Mouse (Mus musculus) liver, embryonic 14.5 days (tissue): ENCODE results near the gene Olfr198. TPM values are rescaled to one million over a fixed set of nuclear protein-coding genes. Genes with fewer than 3 reads are reported as not detected.
"Not testable (repeated sequence)": the region's sequence is repeated elsewhere in the genome, so short reads cannot be mapped to it uniquely, and the experiment has no call there.

Experiments
- ATAC-seq: fragments of 200-750 bp; cut with Nextera tagmentation; 2 replicates; pipeline ENCODE4 v1.8.0; 2017; ENCODE audit warnings: moderate number of reproducible peaks, mild to moderate bottlenecking, moderate library complexity; ENCODE audit not compliant: insufficient read depth
- DNase-seq, 3 experiments: peaks; one replicate each; pipeline ENCODE4 v3.0.0-alpha.2; 2012 to 2013; ENCODE audit warnings: low read depth in 3 of 3, low spot score in 3 of 3
- H3K27ac ChIP-seq: fragments of 300-500 bp; sonication (generic); 2 replicates; pipeline ENCODE4 v1.5.1; 2014; ENCODE audit warnings: moderate library complexity, mild to moderate bottlenecking, control low read depth, inconsistent platforms
- H3K27me3 ChIP-seq: fragments of 300-500 bp; sonication (generic); 2 replicates; pipeline ENCODE4 v1.6.1; 2014; ENCODE audit warnings: mild to moderate bottlenecking, low read length, moderate library complexity; ENCODE audit not compliant: control insufficient read depth, insufficient read depth
- H3K36me3 ChIP-seq: fragments of 300-500 bp; sonication (generic); replicated peaks from 2 replicates; pipeline ENCODE4 v1.6.1; 2014; ENCODE audit warnings: low read depth; ENCODE audit not compliant: control insufficient read depth, insufficient read depth
- H3K4me1 ChIP-seq, 2 experiments: fragments of 200-500 bp in 1 of 2; fragments of 300-500 bp in 1 of 2; sonication (generic) in 1 of 2; replicated peaks; 2 replicates each; pipeline ENCODE4 v1.6.1; 2012 to 2014; ENCODE audit warnings: antibody characterized with exemption in 1 of 2, inconsistent platforms in 1 of 2, low read length in 1 of 2; ENCODE audit not compliant: control insufficient read depth in 2 of 2, insufficient read depth in 2 of 2
- H3K4me2 ChIP-seq: fragments of 300-500 bp; sonication (generic); 2 replicates; pipeline ENCODE4 v1.6.1; 2014; ENCODE audit warnings: low read depth, mild to moderate bottlenecking, control low read depth, moderate library complexity
- H3K4me3 ChIP-seq, 2 experiments: fragments of 200-500 bp in 1 of 2; fragments of 300-500 bp in 1 of 2; sonication (generic) in 1 of 2; 2 replicates each; pipeline ENCODE4 v1.5.1; 2012 to 2014; ENCODE audit warnings: low read depth in 2 of 2, low read length in 2 of 2, mild to moderate bottlenecking in 2 of 2, control low read depth in 1 of 2, inconsistent platforms in 1 of 2, moderate library complexity in 1 of 2; ENCODE audit not compliant: insufficient read depth in 1 of 2
- H3K9ac ChIP-seq: fragments of 300-500 bp; sonication (generic); replicated peaks from 2 replicates; pipeline ENCODE4 v1.6.1; 2014; ENCODE audit warnings: mild to moderate bottlenecking, control low read depth, moderate library complexity
- H3K9me3 ChIP-seq: fragments of 300-500 bp; sonication (generic); 2 replicates; pipeline ENCODE4 v1.6.1; 2016; ENCODE audit warnings: low read length, mixed read lengths; ENCODE audit not compliant: control insufficient read depth
- CTCF ChIP-seq: IDR thresholded peaks from 2 replicates; pipeline ENCODE4 v1.5.1; 2016; ENCODE audit warnings: antibody characterized with exemption, low read depth, control low read depth
- EP300 ChIP-seq: IDR thresholded peaks from 2 replicates; pipeline ENCODE4 v1.6.1; 2016; ENCODE audit warnings: antibody characterized with exemption, low read depth
- WGBS: fragments of 180-500 bp; shearing (Covaris S2); extraction: QIAGEN DNeasy Blood & Tissue Kit; methylation state at CpG from one replicate; pipeline ENCODE4 v1.1.7; 2014; ENCODE audit not compliant: insufficient replicate concordance; 5-methylcytosine and 5-hydroxymethylcytosine counted together
- polyA plus RNA-seq, 2 experiments: library from polyadenylated mRNA; depleted of rRNA in 1 of 2; stranded (reverse) in 1 of 2; unstranded in 1 of 2; fragments of >200 nt; fragmentation: Nextera tagmentation in 1 of 2; extraction: Ambion mirVana in 1 of 2; gene quantifications; 2 replicates each; pipeline versions ENCODE4 v1.2.1 to v1.2.3; 2012 to 2014

Olfr198 gene
- polyA plus RNA-seq (2012; rRNA removed): not detected in 2 replicates
- polyA plus RNA-seq (2014; fragmentation: Nextera tagmentation; extraction: Ambion mirVana): not detected in 2 replicates

DNA sequence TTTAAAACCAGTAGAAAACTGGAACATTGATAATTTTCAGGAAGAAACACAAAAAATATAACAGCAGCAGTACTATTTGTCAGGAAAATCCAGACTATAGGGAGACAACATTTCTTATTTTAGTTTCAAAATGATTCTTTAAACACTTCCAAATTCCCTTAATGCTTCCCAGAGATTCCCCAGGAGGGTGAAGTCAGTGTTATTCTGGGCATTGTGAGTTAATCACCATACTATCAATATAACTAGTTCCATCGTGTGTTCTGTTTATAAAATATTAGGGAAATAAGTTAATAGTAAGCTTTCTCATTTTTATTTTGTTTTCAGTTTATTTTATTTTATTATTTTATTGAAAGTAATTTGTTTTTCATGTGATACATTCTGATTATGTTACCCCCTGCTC, at the start of gene Olfr198:
TSS of gene Olfr198 (minus strand) at position 101 of the 400 bp plus-strand sequence.
- not testable (repeated sequence) for ATAC-seq, H3K27me3 ChIP-seq, DNase-seq, H3K9me3 ChIP-seq, H3K9ac ChIP-seq, H3K36me3 ChIP-seq, H3K4me3 ChIP-seq, H3K27ac ChIP-seq, H3K4me1 ChIP-seq, H3K4me2 ChIP-seq
- WGBS: 25% methylated on average over 1 of the region's 1 CpGs

DNA sequence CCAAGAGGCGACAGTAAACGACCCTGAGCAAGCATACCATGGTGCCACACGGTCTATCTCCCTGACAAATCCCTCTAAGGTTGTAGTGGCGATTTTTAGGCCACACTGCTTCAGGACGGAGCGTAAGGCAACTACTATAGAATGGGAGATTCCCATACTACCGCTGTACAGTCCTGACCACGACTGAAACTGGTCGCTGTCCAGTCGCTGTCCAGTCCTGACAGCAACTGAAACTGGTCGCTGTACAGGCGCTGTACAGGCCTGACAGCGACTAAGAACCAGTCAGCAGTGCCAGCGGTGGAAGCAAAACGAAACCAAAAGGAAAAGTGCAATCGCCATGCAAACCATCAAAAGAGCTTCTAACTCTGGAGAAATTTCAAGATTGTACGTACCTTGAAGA, 46.4 kb upstream of the Olfr198 start:
- Histone ChIP-seq H3K36me3 (no peaks in the 10 kb centered on the region), H3K4me1 (no peaks in the 10 kb centered on the region), H3K27ac (no peak overlapping the region), H3K4me3 (no peak overlapping the region), H3K9ac (no peak overlapping the region), H3K4me2 (no peak overlapping the region), H3K27me3 (no peaks in the 10 kb centered on the region), H3K9me3 (no peaks in the 10 kb centered on the region)
- no peak for TF ChIP-seq CTCF
- no peak for TF ChIP-seq EP300
- DNase-seq (no peak), ATAC-seq (no peak)
- WGBS: 60% methylated on average over 17 of the region's 17 CpGs

DNA sequence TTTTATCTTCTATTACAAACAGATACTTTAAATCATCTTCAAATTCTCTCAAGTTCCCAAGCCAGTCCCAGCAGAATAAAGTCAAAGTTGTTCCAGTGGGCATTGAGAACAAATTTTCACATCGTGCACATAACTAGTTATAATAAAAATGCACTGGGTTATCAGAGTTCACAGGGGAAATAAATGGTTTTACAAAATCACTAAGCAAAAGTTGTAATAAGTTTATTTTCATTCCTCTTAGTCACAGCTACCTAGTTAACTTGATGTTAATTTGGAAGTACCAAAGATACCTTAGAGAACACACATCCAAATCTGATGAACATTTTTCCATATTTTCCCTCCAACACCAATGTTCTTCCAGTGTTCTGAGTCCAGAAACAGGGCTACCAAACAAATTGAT, 16.3 kb upstream of the Olfr198 start, which contains the start of gene Olfr199:
TSS of gene Olfr199 (minus strand) at position 101 of the 400 bp plus-strand sequence.
- H3K36me3 ChIP-seq, H3K4me1 ChIP-seq, H3K27me3 ChIP-seq, ATAC-seq, H3K4me2 ChIP-seq, H3K9me3 ChIP-seq, H3K4me3 ChIP-seq, H3K9ac ChIP-seq, DNase-seq, H3K27ac ChIP-seq: not testable (repeated sequence)
- WGBS: 40% methylated on average over 1 of the region's 1 CpGs

GRCm38 (mm10) chr16:59217861-59218260, 14.5 kb upstream of the Olfr198 start:
- not testable (repeated sequence) for ATAC-seq, H3K4me2 ChIP-seq, H3K9me3 ChIP-seq, H3K9ac ChIP-seq, H3K27me3 ChIP-seq, H3K4me1 ChIP-seq, H3K4me3 ChIP-seq, H3K36me3 ChIP-seq, DNase-seq, H3K27ac ChIP-seq
- WGBS: 45% methylated on average over 3 of the region's 3 CpGs

DNA sequence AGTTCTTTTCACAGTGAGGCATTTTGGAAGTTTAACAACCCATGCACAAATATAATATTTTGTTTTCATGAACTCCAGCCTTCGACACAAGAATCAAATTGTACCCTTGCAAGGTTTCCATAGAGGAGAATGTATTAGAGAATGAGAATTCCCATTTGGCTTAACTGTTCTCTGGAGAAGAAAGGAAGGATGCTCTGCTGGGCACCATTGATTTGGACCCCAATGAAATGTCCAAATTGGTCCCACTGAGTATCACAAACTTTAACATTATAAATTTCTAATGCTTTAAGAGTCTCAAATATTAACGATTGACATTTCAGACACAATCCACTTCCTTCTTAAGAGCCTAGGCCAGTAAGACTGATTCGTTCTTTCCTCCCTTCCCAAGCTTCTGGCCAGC, 33.0 kb downstream of the Olfr198 start, which contains the start of gene Olfr196:
TSS of gene Olfr196 (minus strand) at position 101 of the 400 bp plus-strand sequence.
- Histone ChIP-seq H3K9ac (no peak within 1 kb of the TSS), H3K4me1 (no peaks in the 10 kb centered on the region), H3K27ac (no peak within 1 kb of the TSS), H3K4me3 (no peak within 1 kb of the TSS), H3K27me3 (no peaks in the 10 kb centered on the region), H3K36me3 (no peaks in the 10 kb centered on the region), H3K4me2 (no peak within 1 kb of the TSS), H3K9me3 (no peaks in the 10 kb centered on the region)
- WGBS: 40% methylated on average over 3 of the region's 3 CpGs
- DNase-seq: no peak
- ATAC-seq: no peak
- no peak for TF ChIP-seq CTCF
- TF ChIP-seq EP300: no peak
